Mouse (Mus musculus) fibroblast of lung, adult 2 months (primary cell): ENCODE results near the gene Sphk1.

ENCODE experiments used
- DNase-seq: peaks from one replicate; pipeline ENCODE4 v3.0.0-alpha.2; 2011; ENCODE audit warnings: low read depth

Gene Sphk1

GRCm38 (mm10) chr11:116538142-116538735, 7.5 kb downstream of the Sphk1 start:
- DNase-seq: no peak

- no peak for DNase-seq
These were observed 10.5 kb downstream of the Sphk1 start for GRCm38 (mm10) chr11:116541183-116541582.

- no peak for DNase-seq
These were observed 12.4 kb downstream of the Sphk1 start for GRCm38 (mm10) chr11:116543110-116543509.

GRCm38 (mm10) chr11:116547296-116548060, 16.8 kb downstream of the Sphk1 start:
- no peak for DNase-seq

- DNase-seq: no peak
These were observed 18.1 kb downstream of the Sphk1 start for GRCm38 (mm10) chr11:116548780-116549179.

- DNase-seq: no peak
These were observed 18.7 kb downstream of the Sphk1 start for GRCm38 (mm10) chr11:116549273-116550038.

GRCm38 (mm10) chr11:116550748-116551147, 20.0 kb downstream of the Sphk1 start:
- no peak for DNase-seq

- no peak for DNase-seq
These were observed 21.5 kb downstream of the Sphk1 start for GRCm38 (mm10) chr11:116552194-116552593.

- DNase-seq: no peak
These were observed 23.6 kb downstream of the Sphk1 start for GRCm38 (mm10) chr11:116554171-116554878.

GRCm38 (mm10) chr11:116555572-116555971, 24.8 kb downstream of the Sphk1 start:
- DNase-seq: no peak

GRCm38 (mm10) chr11:116556308-116556707, 25.6 kb downstream of the Sphk1 start:
- no peak for DNase-seq

- no peak for DNase-seq
These were observed 34.7 kb downstream of the Sphk1 start for GRCm38 (mm10) chr11:116565283-116566041.

- no peak for DNase-seq
These were observed 36.8 kb downstream of the Sphk1 start for GRCm38 (mm10) chr11:116567531-116567930.

- DNase-seq: no peak
These were observed 40.1 kb downstream of the Sphk1 start for GRCm38 (mm10) chr11:116570821-116571220.

GRCm38 (mm10) chr11:116571767-116572679, 41.3 kb downstream of the Sphk1 start:
- peak; percentile 69 for DNase-seq

GRCm38 (mm10) chr11:116572756-116573543, 42.2 kb downstream of the Sphk1 start:
- no peak for DNase-seq

- no peak for DNase-seq
These were observed 43.8 kb downstream of the Sphk1 start for GRCm38 (mm10) chr11:116574486-116574885.

GRCm38 (mm10) chr11:116574982-116575381, 44.3 kb downstream of the Sphk1 start:
- DNase-seq: no peak

GRCm38 (mm10) chr11:116575396-116575795, 44.7 kb downstream of the Sphk1 start:
- DNase-seq: no peak

- no peak for DNase-seq
These were observed 48.6 kb downstream of the Sphk1 start for GRCm38 (mm10) chr11:116579280-116579679.
